Mouse (Mus musculus) heart, adult 2 months (tissue): ENCODE measurements around the gene Shroom2.

Experiments used
- CTCF ChIP-seq: fragments of 200-600 bp; IDR thresholded peaks from 2 replicates; pipeline ENCODE4 v1.8.1; 2022; ENCODE audit warnings: antibody characterized with exemption, mild to moderate bottlenecking, moderate library complexity
- EP300 ChIP-seq: fragments of 200-500 bp; IDR thresholded peaks from 2 replicates; pipeline ENCODE4 v1.6.1; 2011; ENCODE audit warnings: low read depth, low read length, control low read depth; ENCODE audit not compliant: insufficient read depth
- POLR2A ChIP-seq: fragments of 200-500 bp; IDR thresholded peaks from 2 replicates; pipeline ENCODE4 v1.6.1; 2011; ENCODE audit warnings: mild to moderate bottlenecking, low read depth, low read length, control low read depth; ENCODE audit not compliant: insufficient read depth

GRCm38 (mm10) chrX:152621407-152621806, 147.9 kb downstream of the Shroom2 start:
- TF ChIP-seq POLR2A (no peak), EP300 (no peak), CTCF (no peak)
